Mouse (Mus musculus) G1E (cell line): ENCODE data around the gene Lkaaear1. TPM values are rescaled to one million over a fixed set of nuclear protein-coding genes. Genes with fewer than 3 reads are reported as not detected.

ENCODE experiments used
- ATAC-seq: 2 replicates; pipeline ENCODE4 v1.8.0; 2016; ENCODE audit warnings: mild to moderate bottlenecking; ENCODE audit not compliant: insufficient number of reproducible peaks, poor library complexity, low FRiP score, severe bottlenecking; ENCODE audit errors: extremely low read depth
- DNase-seq: peaks from one replicate; pipeline ENCODE4 v3.0.0; 2012; ENCODE audit warnings: low spot score
- H3K27me3 ChIP-seq: 2 replicates; pipeline ENCODE4 v1.6.1; 2012; ENCODE audit warnings: mild to moderate bottlenecking, low read length, inconsistent platforms; ENCODE audit not compliant: insufficient read depth
- H3K36me3 ChIP-seq: replicated peaks from 2 replicates; pipeline ENCODE3; 2012; ENCODE audit warnings: mild to moderate bottlenecking, inconsistent platforms
- H3K4me1 ChIP-seq: 2 replicates; pipeline ENCODE4 v1.6.1; 2012; ENCODE audit warnings: low read depth, low read length, inconsistent platforms, mixed read lengths; ENCODE audit not compliant: insufficient read depth
- H3K4me3 ChIP-seq: 2 replicates; pipeline ENCODE4 v1.5.1; 2012; ENCODE audit warnings: low read depth, mild to moderate bottlenecking, inconsistent platforms, low read length, moderate library complexity, mixed read lengths
- H3K9me3 ChIP-seq: replicated peaks from 2 replicates; pipeline ENCODE4 v1.6.1; 2012; ENCODE audit warnings: inconsistent platforms
- CTCF ChIP-seq: IDR thresholded peaks from 2 replicates; pipeline ENCODE4 v1.5.1; 2012; ENCODE audit warnings: low read depth, low read length, inconsistent platforms, mixed read lengths
- GATA1 ChIP-seq: IDR thresholded peaks from 2 replicates; pipeline ENCODE4 v1.6.1; 2012; ENCODE audit warnings: borderline replicate concordance, low read length, inconsistent platforms, mixed read lengths
- GATA2 ChIP-seq: IDR thresholded peaks from 2 replicates; pipeline ENCODE4 v1.6.1; 2012; ENCODE audit warnings: low read depth, low read length, inconsistent platforms, borderline replicate concordance
- POLR2AphosphoS5 ChIP-seq: IDR thresholded peaks from 2 replicates; pipeline ENCODE4 v1.6.1; 2012; ENCODE audit warnings: low read depth, low read length, inconsistent platforms; ENCODE audit not compliant: insufficient replicate concordance
- TAL1 ChIP-seq: conservative IDR thresholded peaks from 2 replicates; pipeline ENCODE4 v1.6.1; 2012; ENCODE audit warnings: low read depth, low read length, inconsistent platforms, mixed read lengths
- polyA plus RNA-seq: library from polyadenylated mRNA; stranded (reverse); fragments of >175 nt; gene quantifications from 2 replicates; pipeline ENCODE4 v1.2.3, GENCODE M21; 2012
- total RNA-seq, 2 experiments: library from RNA; stranded (forward) in 1 of 2; stranded (reverse) in 1 of 2; fragments of 200-1000 nt in 1 of 2; fragments of >200 nt in 1 of 2; fragmentation: Nextera tagmentation in 1 of 2; gene quantifications; 2 replicates each; pipeline ENCODE4 v1.2.3; 2014 to 2017

Gene Lkaaear1
- total and polyA plus RNA-seq, 3 experiments, result not detected

GRCm38 (mm10) chr2:181687586-181687985, 10.7 kb downstream of the Lkaaear1 start:
- DNase-seq, result no peak
- Histone ChIP-seq H3K4me1 (peaks cover 16% of the 10 kb centered on the region), H3K27me3 (peaks cover 34% of the 10 kb centered on the region), H3K36me3 (peaks cover 56% of the 10 kb centered on the region), H3K4me3 (no peak overlapping the region), H3K9me3 (no peaks in the 10 kb centered on the region)
- TF ChIP-seq POLR2AphosphoS5, result no peak
- TF ChIP-seq GATA2, result no peak
- no peak for TF ChIP-seq CTCF
- TF ChIP-seq GATA1, result no peak
- no peak for TF ChIP-seq TAL1
- no peak for ATAC-seq

DNA sequence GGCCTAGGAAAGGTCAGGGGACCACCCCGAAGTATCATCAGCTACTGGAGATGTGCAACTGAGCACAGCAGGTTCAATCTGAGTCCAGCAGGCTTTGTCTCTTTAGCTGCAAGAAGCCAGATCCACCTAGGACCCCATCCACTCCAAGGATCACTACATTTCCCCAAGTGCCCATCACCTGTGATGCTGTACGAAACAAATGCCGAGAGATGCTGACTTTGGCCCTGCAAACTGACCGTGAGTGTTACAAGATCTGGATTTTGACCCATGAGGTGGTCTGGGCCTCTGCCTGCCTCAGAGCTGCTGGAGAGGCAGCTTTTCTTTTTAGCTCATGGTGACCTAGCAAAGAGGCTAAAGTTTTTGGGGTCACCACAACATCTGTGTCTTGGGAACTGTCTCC, 12.6 kb downstream of the Lkaaear1 start:
- Histone ChIP-seq H3K36me3 (peaks cover 42% of the 10 kb centered on the region), H3K27me3 (peaks cover 48% of the 10 kb centered on the region), H3K4me3 (no peak overlapping the region), H3K9me3 (no peaks in the 10 kb centered on the region), H3K4me1 (peaks cover 7% of the 10 kb centered on the region)
- no peak for TF ChIP-seq GATA1
- TF ChIP-seq POLR2AphosphoS5, result no peak
- TF ChIP-seq GATA2, result no peak
- no peak for TF ChIP-seq CTCF
- no peak for TF ChIP-seq TAL1
- DNase-seq (no peak), ATAC-seq (no peak)

- no peaks in the 10 kb centered on the region for H3K9me3 ChIP-seq
- peaks cover 15% of the 10 kb centered on the region for H3K4me1 ChIP-seq
- H3K27me3 ChIP-seq, result peaks cover 57% of the 10 kb centered on the region
- H3K36me3 ChIP-seq, result peaks cover 32% of the 10 kb centered on the region
- DNase-seq (no peak), ATAC-seq (0 out of 2 replicates have a peak, but pooled peaks have one; percentile 26)
- no peak overlapping the region for H3K4me3 ChIP-seq
- no peak for TF ChIP-seq GATA2
- no peak for TF ChIP-seq TAL1
- no peak for TF ChIP-seq CTCF
- no peak for TF ChIP-seq POLR2AphosphoS5
- no peak for TF ChIP-seq GATA1
These were observed 13.5 kb downstream of the Lkaaear1 start for GRCm38 (mm10) chr2:181684713-181685112.

DNA sequence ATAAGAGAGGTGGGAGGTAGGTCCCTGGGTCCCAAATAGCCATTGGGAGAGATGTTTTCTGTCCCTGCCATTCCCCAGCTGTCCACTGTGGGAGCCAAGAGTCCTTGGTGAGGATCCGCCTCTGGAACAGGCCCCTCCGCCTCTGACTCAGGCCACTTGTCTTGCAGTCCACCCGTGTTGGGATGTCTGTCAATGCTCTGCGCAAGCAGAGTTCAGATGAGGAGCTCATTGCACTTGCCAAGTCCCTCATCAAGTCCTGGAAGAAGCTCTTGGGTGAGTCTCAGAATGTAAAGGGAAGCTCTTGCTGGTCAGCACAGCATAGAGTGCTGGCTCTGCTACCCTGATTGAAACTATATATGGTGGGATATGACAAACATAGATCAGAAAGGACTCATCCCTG, 14.9 kb downstream of the Lkaaear1 start:
- no peak for ATAC-seq
- no peaks in the 10 kb centered on the region for H3K9me3 ChIP-seq

DNA sequence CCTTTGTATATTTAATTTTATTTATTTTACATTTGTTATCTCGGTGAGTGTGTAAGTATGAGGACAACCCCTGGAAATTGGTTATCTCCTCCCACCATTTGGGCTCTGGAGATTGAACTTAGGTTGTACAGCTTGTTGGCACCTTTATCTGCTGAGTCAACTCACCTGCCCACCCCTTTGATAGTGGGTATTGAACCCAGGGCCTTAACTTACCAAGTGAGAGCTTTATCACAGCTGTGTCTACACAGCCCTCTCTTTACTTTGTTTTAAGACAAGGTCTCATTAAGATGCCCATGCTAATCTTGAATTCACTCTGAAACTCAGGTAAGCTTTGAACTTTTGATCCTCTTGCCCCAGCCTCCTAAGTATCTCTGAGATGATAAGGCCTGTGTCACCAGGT, 16.3 kb downstream of the Lkaaear1 start:
- no peak overlapping the region for H3K4me3 ChIP-seq
- peaks cover 6% of the 10 kb centered on the region for H3K36me3 ChIP-seq
- TF ChIP-seq CTCF (no peak), GATA2 (no peak), TAL1 (no peak), GATA1 (no peak), POLR2AphosphoS5 (no peak)
- peaks cover 11% of the 10 kb centered on the region for H3K4me1 ChIP-seq
- no peaks in the 10 kb centered on the region for H3K9me3 ChIP-seq
- H3K27me3 ChIP-seq, result peaks cover 68% of the 10 kb centered on the region
- DNase-seq (no peak), ATAC-seq (no peak)

More for the DNA sequence above, 14.9 kb downstream of the Lkaaear1 start:
- Histone ChIP-seq H3K27me3 (peaks cover 61% of the 10 kb centered on the region), H3K4me1 (peaks cover 11% of the 10 kb centered on the region), H3K4me3 (no peak overlapping the region), H3K36me3 (peaks cover 20% of the 10 kb centered on the region)
- DNase-seq, result no peak
- no peak for TF ChIP-seq CTCF
- no peak for TF ChIP-seq TAL1
- no peak for TF ChIP-seq GATA2
- TF ChIP-seq POLR2AphosphoS5, result no peak
- no peak for TF ChIP-seq GATA1

DNA sequence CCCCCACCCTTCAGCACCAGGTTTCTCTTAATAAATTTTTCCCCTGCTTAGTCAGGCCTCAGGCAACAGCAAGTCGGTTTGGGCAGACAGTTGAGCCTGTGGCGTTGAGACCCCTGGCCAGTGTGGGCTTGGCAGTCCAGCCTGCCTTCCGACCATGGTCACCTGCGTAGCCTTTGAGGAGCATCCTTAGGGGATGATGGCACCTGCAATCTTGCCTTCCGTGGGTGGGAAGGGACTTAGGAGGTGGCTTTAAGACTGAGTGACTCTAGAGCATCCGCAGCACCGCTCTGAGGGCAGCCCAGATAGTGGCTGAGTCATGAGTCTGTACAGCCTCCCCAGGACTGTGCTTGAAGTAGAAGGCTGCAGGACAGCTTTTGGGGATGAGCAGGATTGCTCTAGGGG, 17.5 kb downstream of the Lkaaear1 start:
- Histone ChIP-seq H3K9me3 (no peaks in the 10 kb centered on the region), H3K27me3 (peaks cover 64% of the 10 kb centered on the region), H3K4me1 (peaks cover 11% of the 10 kb centered on the region), H3K4me3 (peak overlapping the region; percentile 66; the same call in 1 of the 2 replicates), H3K36me3 (no peaks in the 10 kb centered on the region)
- TF ChIP-seq POLR2AphosphoS5 (no peak), GATA2 (no peak), GATA1 (no peak), CTCF (no peak), TAL1 (no peak)
- DNase-seq (no peak), ATAC-seq (no peak)
